Mouse (Mus musculus): ENCODE results near the gene Adrb1.

Adrb1 gene
- long read RNA-seq, experiment 1 = 0 reads
- long read RNA-seq, experiment 2, partial matches to known transcripts = 0 of 1 reads
- long read RNA-seq, experiment 2, other reads (novel, unspliced or antisense) = 0 of 1 reads

GRCm38 (mm10) chr19:56721387-56722211 lies at the start of gene Adrb1:
TSS of gene Adrb1 (plus strand) at chr19:56722199.
- intact Hi-C loops (cut with DNase I) = no loop called here

GRCm38 (mm10) chr19:56675690-56676089 lies 46.3 kb upstream of the Adrb1 start:
- intact Hi-C loops (cut with DNase I) = no loop called here

GRCm38 (mm10) chr19:56676506-56676905 lies 45.5 kb upstream of the Adrb1 start:
- intact Hi-C loops (cut with DNase I) = no loop called here

- intact Hi-C loops (cut with DNase I) = no loop called here
Observed at GRCm38 (mm10) chr19:56677611-56678010, 44.4 kb upstream of the Adrb1 start.

GRCm38 (mm10) chr19:56678516-56678915 lies 43.5 kb upstream of the Adrb1 start:
- intact Hi-C loops (cut with DNase I) = no loop called here

- intact Hi-C loops (cut with DNase I) = no loop called here
Observed at GRCm38 (mm10) chr19:56679213-56679965, 42.6 kb upstream of the Adrb1 start.

GRCm38 (mm10) chr19:56679992-56680391 lies 42.0 kb upstream of the Adrb1 start:
- intact Hi-C loops (cut with DNase I) = no loop called here

- intact Hi-C loops (cut with DNase I) = no loop called here
Observed at GRCm38 (mm10) chr19:56682297-56682696, 39.7 kb upstream of the Adrb1 start.

- intact Hi-C loops (cut with DNase I) = no loop called here
Observed at GRCm38 (mm10) chr19:56682843-56683242, 39.2 kb upstream of the Adrb1 start.

- intact Hi-C loops (cut with DNase I) = no loop called here
Observed at GRCm38 (mm10) chr19:56685515-56685914, 36.5 kb upstream of the Adrb1 start.

- intact Hi-C loops (cut with DNase I) = no loop called here
Observed at GRCm38 (mm10) chr19:56686218-56686617, 35.8 kb upstream of the Adrb1 start.

GRCm38 (mm10) chr19:56687026-56687635 lies 34.9 kb upstream of the Adrb1 start:
- intact Hi-C loops (cut with DNase I) = no loop called here

GRCm38 (mm10) chr19:56687676-56688075 lies 34.3 kb upstream of the Adrb1 start:
- intact Hi-C loops (cut with DNase I) = no loop called here

GRCm38 (mm10) chr19:56688661-56689335 lies 33.2 kb upstream of the Adrb1 start:
- intact Hi-C loops (cut with DNase I) = no loop called here

GRCm38 (mm10) chr19:56689493-56689892 lies 32.5 kb upstream of the Adrb1 start:
- intact Hi-C loops (cut with DNase I) = no loop called here

- intact Hi-C loops (cut with DNase I) = no loop called here
Observed at GRCm38 (mm10) chr19:56691103-56691502, 30.9 kb upstream of the Adrb1 start.

GRCm38 (mm10) chr19:56692451-56692850 lies 29.5 kb upstream of the Adrb1 start:
- intact Hi-C loops (cut with DNase I) = no loop called here

GRCm38 (mm10) chr19:56697370-56698144 lies 24.4 kb upstream of the Adrb1 start:
- intact Hi-C loops (cut with DNase I) = no loop called here

GRCm38 (mm10) chr19:56700848-56701247 lies 21.2 kb upstream of the Adrb1 start:
- intact Hi-C loops (cut with DNase I) = no loop called here

- intact Hi-C loops (cut with DNase I) = no loop called here
Observed at GRCm38 (mm10) chr19:56701404-56702033, 20.5 kb upstream of the Adrb1 start.

Measured in adrenal gland (tissue).